Mouse (Mus musculus) liver, embryonic 14.5 days (tissue): ENCODE data around the gene Iqschfp.

Experiments used
- CTCF ChIP-seq: IDR thresholded peaks from 2 replicates; pipeline ENCODE4 v1.5.1; 2016; ENCODE audit warnings: antibody characterized with exemption, low read depth, control low read depth
- EP300 ChIP-seq: IDR thresholded peaks from 2 replicates; pipeline ENCODE4 v1.6.1; 2016; ENCODE audit warnings: antibody characterized with exemption, low read depth

DNA sequence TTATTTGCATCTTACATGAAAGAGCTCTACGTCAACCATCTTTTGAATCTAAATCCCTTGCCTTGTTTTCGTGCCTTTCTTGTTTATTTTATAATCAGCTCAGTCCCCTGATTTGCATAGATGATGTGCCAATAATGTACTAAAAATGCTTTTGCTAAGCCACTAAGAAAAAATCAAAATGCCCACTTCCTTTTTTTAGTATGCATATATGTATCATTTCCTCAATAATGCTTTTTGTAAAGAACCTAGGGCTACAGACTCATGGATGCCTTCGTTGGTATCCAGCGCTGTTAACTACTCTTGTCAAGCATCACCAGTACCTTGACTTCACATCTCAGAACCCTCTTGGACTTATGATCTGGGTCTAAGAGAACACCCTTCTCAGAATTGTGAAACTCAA, 741.5 kb downstream of the Iqschfp start:
- TF ChIP-seq CTCF (no peak), EP300 (no peak)
